Comparison of ENCODE assay signal across 12 mouse cellular contexts in the genomic region with DNA sequence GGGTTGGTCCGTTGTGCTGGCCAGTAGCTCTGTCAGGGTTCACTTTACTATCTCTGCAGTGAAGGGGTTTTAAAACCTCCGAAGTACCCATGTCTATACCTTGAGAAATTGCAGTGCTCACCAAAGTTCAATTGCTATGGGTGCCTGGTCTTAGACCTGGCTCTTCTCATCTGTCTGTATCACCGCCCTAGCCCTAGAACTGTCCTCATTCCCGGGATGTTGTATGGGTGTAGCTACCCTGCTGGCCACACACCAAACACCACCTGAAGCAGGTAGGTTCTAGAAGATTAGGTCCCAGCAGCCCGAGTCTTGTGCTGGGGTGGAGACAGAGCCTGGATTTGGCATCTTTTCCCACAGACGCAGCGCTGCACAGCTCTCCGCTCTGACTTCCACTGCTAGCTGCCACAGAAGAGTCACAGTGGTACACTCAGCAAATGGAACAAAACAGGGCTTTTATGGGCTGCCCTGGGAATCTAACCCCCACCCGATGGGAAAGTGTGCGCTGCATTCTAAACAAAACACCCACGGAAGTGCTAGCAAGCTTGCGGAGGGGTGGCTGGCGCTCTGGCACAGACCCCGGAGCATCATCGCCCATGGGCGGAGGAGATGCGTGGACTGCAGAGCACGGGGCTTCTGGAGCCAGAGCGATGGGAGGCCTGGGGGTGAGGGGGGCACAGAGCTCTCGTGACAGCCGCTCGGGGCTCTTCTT. TPM values are rescaled to one million over a fixed set of nuclear protein-coding genes. Genes with fewer than 3 reads are reported as not detected.
A peak's percentile ranks its signal among the peaks of the same experiment; 100 is the strongest.
DNase-seq lines count a peak whose midpoint lies in the region; ATAC-seq and TF ChIP-seq lines count a peak whose summit lies in the region.
"Had no signal": no experiment of that assay in that cellular context is flagged by ENCODE, and none has a peak within 500 bp of the region (broad histone marks: within the 10 kb centered on the region; RNA-seq: fewer than 3 reads in every experiment).

No protein-coding gene starts in this region.

- TF ChIP-seq CTCF in E14TG2a.4 (conservative IDR thresholded peaks at IDR 0.05; ENCODE audit: low read length) = no peak
- TF ChIP-seq CTCF in lung, postnatal 0 days (IDR thresholded peaks at IDR 0.05) = no peak

- peaks cover 13% of the 10 kb centered on the region; the same call in 1 of the 2 replicates for H3K27me3 ChIP-seq in E14TG2a.4 (ENCODE audit: insufficient read depth, low read length)
- H3K27me3 ChIP-seq in embryonic facial prominence, embryonic 10.5 days (replicated peaks; ENCODE audit: low read depth, poor library complexity, severe bottlenecking) = no peaks in the 10 kb centered on the region
- no peaks in the 10 kb centered on the region for H3K27me3 ChIP-seq in midbrain, embryonic 14.5 days (ENCODE audit: control insufficient read depth, insufficient read depth, low read length)
- no peaks in the 10 kb centered on the region for H3K27me3 ChIP-seq in lung, postnatal 0 days (replicated peaks; ENCODE audit: insufficient read depth, low read length)
- H3K27me3 ChIP-seq: limb, embryonic 12.5 days had no signal

- no peak for ATAC-seq in midbrain, embryonic 14.5 days (ENCODE audit: low FRiP score, low TSS enrichment)
- no peak for ATAC-seq in lung, postnatal 0 days

- no peak overlapping the region for H3K9ac ChIP-seq in midbrain, embryonic 14.5 days (replicated peaks; ENCODE audit: low read length)
- no peak overlapping the region for H3K9ac ChIP-seq in lung, postnatal 0 days (replicated peaks; ENCODE audit: low read depth)
- H3K9ac ChIP-seq: limb, embryonic 12.5 days had no signal

- DNase-seq in embryonic facial prominence, embryonic 10.5 days (ENCODE audit: low spot score) = no peak
- DNase-seq in layer of hippocampus, adult 8-10 months (ENCODE audit: low spot score in 2 of 2) = peak; percentile 72 to 73
- DNase-seq in midbrain, embryonic 14.5 days = peak; percentile 47
- no peak for DNase-seq in urinary bladder, postnatal 25 days (ENCODE audit: low spot score)
- no peak for DNase-seq in lung, postnatal 0 days (ENCODE audit: low spot score)
- DNase-seq in liver = no peak
- DNase-seq in urinary bladder, postnatal 14 days (ENCODE audit: low spot score) = no peak
- DNase-seq: heart, postnatal 10 days; lung, postnatal 4 days had no signal

- no peaks in the 10 kb centered on the region for H3K36me3 ChIP-seq in E14TG2a.4 (ENCODE audit: insufficient read depth, low read length)
- no peaks in the 10 kb centered on the region for H3K36me3 ChIP-seq in embryonic facial prominence, embryonic 10.5 days (replicated peaks)
- H3K36me3 ChIP-seq in midbrain, embryonic 14.5 days (ENCODE audit: control insufficient read depth, insufficient read depth, low read length) = no peaks in the 10 kb centered on the region
- H3K36me3 ChIP-seq in lung, postnatal 0 days (ENCODE audit: insufficient read depth, low read length) = no peaks in the 10 kb centered on the region
- H3K36me3 ChIP-seq: limb, embryonic 12.5 days had no signal

- no peak overlapping the region for H3K4me2 ChIP-seq in midbrain, embryonic 14.5 days (ENCODE audit: low read length)
- no peak overlapping the region for H3K4me2 ChIP-seq in lung, postnatal 0 days (replicated peaks; ENCODE audit: low read depth, low read length)
- H3K4me2 ChIP-seq: limb, embryonic 12.5 days had no signal

- WGBS in embryonic facial prominence, embryonic 10.5 days = 87% methylated on average over 22 of the region's 22 CpGs
- WGBS in midbrain, embryonic 14.5 days = 72% methylated on average over 22 of the region's 22 CpGs
- WGBS in lung, postnatal 0 days = 81% methylated on average over 22 of the region's 22 CpGs

- H3K4me1 ChIP-seq in E14TG2a.4 (replicated peaks; ENCODE audit: low read depth, low read length) = peaks cover 54% of the 10 kb centered on the region
- H3K4me1 ChIP-seq in embryonic facial prominence, embryonic 10.5 days = peaks cover 40% of the 10 kb centered on the region
- peaks cover 9% of the 10 kb centered on the region; the same call in 1 of the 2 replicates for H3K4me1 ChIP-seq in midbrain, embryonic 14.5 days (ENCODE audit: control insufficient read depth, insufficient read depth, low read length)
- H3K4me1 ChIP-seq in lung, postnatal 0 days (ENCODE audit: insufficient read depth, low read depth, low read length) = no peaks in the 10 kb centered on the region

- peak overlapping the region; percentile 62 for H3K4me3 ChIP-seq in E14TG2a.4 (replicated peaks; ENCODE audit: low read length)
- H3K4me3 ChIP-seq in embryonic facial prominence, embryonic 10.5 days = no peak overlapping the region
- no peak overlapping the region for H3K4me3 ChIP-seq in midbrain, embryonic 14.5 days (replicated peaks; ENCODE audit: low read depth, low read length)
- no peak overlapping the region for H3K4me3 ChIP-seq in lung, postnatal 0 days (ENCODE audit: low read depth, low read length)
- H3K4me3 ChIP-seq: limb, embryonic 12.5 days had no signal

- H3K27ac ChIP-seq in embryonic facial prominence, embryonic 10.5 days (replicated peaks) = 0 out of 2 replicates have a peak overlapping the region, but pooled peaks have one; percentile 45
- H3K27ac ChIP-seq in midbrain, embryonic 14.5 days (replicated peaks; ENCODE audit: low read depth, low read length) = no peak overlapping the region
- no peak overlapping the region for H3K27ac ChIP-seq in lung, postnatal 0 days (ENCODE audit: low read length)
- H3K27ac ChIP-seq: stomach, postnatal 0 days had no signal

- no peak for TF ChIP-seq EP300 in lung, postnatal 0 days (IDR thresholded peaks at IDR 0.05)

- H3K9me3 ChIP-seq in E14TG2a.4 (ENCODE audit: low read length) = peaks cover 12% of the 10 kb centered on the region
- peaks cover 6% of the 10 kb centered on the region; the same call in 1 of the 2 replicates for H3K9me3 ChIP-seq in embryonic facial prominence, embryonic 10.5 days
- 0 out of 2 replicates have a peak, but pooled peaks cover 3% of the 10 kb centered on the region for H3K9me3 ChIP-seq in midbrain, embryonic 14.5 days (ENCODE audit: control insufficient read depth, low read length)
- H3K9me3 ChIP-seq in lung, postnatal 0 days (ENCODE audit: low read length) = no peaks in the 10 kb centered on the region

RNA-seq across cellular contexts. Expression of gene Abcg1, which starts 21.2 kb away (rescaled TPM):
- 8.2 and 10.1 TPM in 2 replicates for polyA plus RNA-seq in embryonic facial prominence, embryonic 10.5 days (2016; fragmentation: Nextera tagmentation; extraction: Ambion mirVana)
- 10 to 100 TPM; 75.8 to 84.4 (median 81.0) TPM for total RNA-seq in layer of hippocampus, adult 8-10 months (2022)
- 23.1 and 24.7 TPM in 2 replicates for polyA plus RNA-seq in midbrain, embryonic 14.5 days (2014; fragmentation: Nextera tagmentation; extraction: Ambion mirVana)
- polyA plus RNA-seq in lung, postnatal 0 days (2015; fragmentation: Nextera tagmentation; extraction: Ambion mirVana) = 26.9 and 35.3 TPM in 2 replicates

Comparison
In these comparisons a context has a peak if more than half of its experiments do, and no peak if none do; other contexts are left out.
1. DNase-seq: peak in layer of hippocampus, adult 8-10 months (2 of 2) and midbrain, embryonic 14.5 days (single experiment); none in embryonic facial prominence, embryonic 10.5 days (single experiment), urinary bladder, postnatal 25 days (single experiment), lung, postnatal 0 days (single experiment), liver (single experiment) and urinary bladder, postnatal 14 days (single experiment).